Mouse (Mus musculus) ES-Bruce4 (cell line): Measurements from ENCODE around the gene Mbtps1. TPM values are rescaled to one million over a fixed set of nuclear protein-coding genes. Genes with fewer than 3 reads are reported as not detected.

Experiments
- H3K27ac ChIP-seq: 2 replicates; pipeline ENCODE4 v1.5.1; 2012; ENCODE audit warnings: low read length, inconsistent platforms; ENCODE audit not compliant: insufficient read depth
- H3K27me3 ChIP-seq: 2 replicates; pipeline ENCODE4 v1.6.1; 2012; ENCODE audit warnings: mild to moderate bottlenecking, low read length, inconsistent platforms; ENCODE audit not compliant: control insufficient read depth, poor library complexity, insufficient read depth, severe bottlenecking
- H3K36me3 ChIP-seq: 2 replicates; pipeline ENCODE4 v1.6.1; 2012; ENCODE audit warnings: inconsistent platforms, mild to moderate bottlenecking, low read length, moderate library complexity; ENCODE audit not compliant: control insufficient read depth, poor library complexity, insufficient read depth, severe bottlenecking
- H3K4me1 ChIP-seq: one replicate; pipeline ENCODE4 v1.8.1; 2011; ENCODE audit warnings: low read length; ENCODE audit not compliant: control insufficient read depth, insufficient read depth
- H3K4me3 ChIP-seq: 2 replicates; pipeline ENCODE4 v1.5.1; 2011; ENCODE audit warnings: low read depth, mild to moderate bottlenecking, low read length
- H3K9ac ChIP-seq: 2 replicates; pipeline ENCODE4 v1.6.1; 2012; ENCODE audit warnings: low read depth, mild to moderate bottlenecking, inconsistent platforms; ENCODE audit not compliant: poor library complexity, severe bottlenecking
- H3K9me3 ChIP-seq: replicated peaks from 2 replicates; pipeline ENCODE4 v1.6.1; 2012; ENCODE audit warnings: mild to moderate bottlenecking, low read length, inconsistent platforms; ENCODE audit not compliant: control insufficient read depth, poor library complexity, insufficient read depth, severe bottlenecking
- CTCF ChIP-seq: IDR thresholded peaks from one replicate; pipeline ENCODE4 v1.8.1; 2011; ENCODE audit warnings: low read depth, low read length
- EP300 ChIP-seq: IDR thresholded peaks from 2 replicates; pipeline ENCODE4 v1.6.1; 2011; ENCODE audit warnings: low read depth, low read length; ENCODE audit not compliant: insufficient read depth
- POLR2A ChIP-seq: IDR thresholded peaks from one replicate; pipeline ENCODE4 v1.8.1; 2011; ENCODE audit warnings: low read length; ENCODE audit not compliant: insufficient read depth
- polyA plus RNA-seq: library from polyadenylated mRNA; stranded (reverse); fragments of >200 nt; gene quantifications from 2 replicates; pipeline ENCODE4 v1.2.4, GENCODE M21; 2011; ENCODE audit warnings: low read depth; ENCODE audit not compliant: missing spikeins, insufficient read depth, insufficient read length

Gene Mbtps1
- polyA plus RNA-seq, 1 experiment, result 118 TPM

GRCm38 (mm10) chr8:119466105-119466504 is 92.4 kb downstream of the Mbtps1 start:
- H3K9me3 ChIP-seq, result no peaks in the 10 kb centered on the region
- 0 out of 2 replicates have a peak overlapping the region, but pooled peaks have one; percentile 3 for H3K4me3 ChIP-seq
- H3K4me1 ChIP-seq, result no peaks in the 10 kb centered on the region
- no peaks in the 10 kb centered on the region for H3K27me3 ChIP-seq
- H3K36me3 ChIP-seq, result no peaks in the 10 kb centered on the region
- H3K9ac ChIP-seq, result no peak overlapping the region
- no peak overlapping the region for H3K27ac ChIP-seq
- TF ChIP-seq POLR2A (no peak), EP300 (no peak)

DNA sequence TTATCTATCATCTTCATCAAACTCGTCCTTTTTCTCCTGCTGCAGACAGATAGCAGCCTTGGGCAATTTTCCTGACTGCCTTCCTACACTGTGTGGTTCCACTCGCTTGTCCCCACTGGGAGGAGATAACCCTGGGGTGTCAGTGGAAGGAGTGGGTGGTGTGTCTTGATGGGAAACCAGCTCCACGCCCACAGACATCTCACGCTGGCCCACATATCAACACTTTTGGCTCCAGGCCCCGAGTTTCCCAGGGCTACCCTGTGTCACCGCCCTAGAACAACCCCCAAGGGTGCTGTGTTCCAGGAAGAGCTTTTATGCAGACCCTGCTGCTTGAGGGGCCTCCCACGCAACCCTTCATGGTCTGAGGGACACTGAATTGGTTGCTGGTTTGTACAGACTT is 94.8 kb downstream of the Mbtps1 start:
- no peak overlapping the region for H3K9ac ChIP-seq
- H3K27me3 ChIP-seq, result no peaks in the 10 kb centered on the region
- no peaks in the 10 kb centered on the region for H3K4me1 ChIP-seq
- no peak overlapping the region for H3K27ac ChIP-seq
- H3K4me3 ChIP-seq, result no peak overlapping the region
- TF ChIP-seq EP300 (no peak), CTCF (no peak), POLR2A (no peak)
- H3K9me3 ChIP-seq, result no peaks in the 10 kb centered on the region
- no peaks in the 10 kb centered on the region for H3K36me3 ChIP-seq

DNA sequence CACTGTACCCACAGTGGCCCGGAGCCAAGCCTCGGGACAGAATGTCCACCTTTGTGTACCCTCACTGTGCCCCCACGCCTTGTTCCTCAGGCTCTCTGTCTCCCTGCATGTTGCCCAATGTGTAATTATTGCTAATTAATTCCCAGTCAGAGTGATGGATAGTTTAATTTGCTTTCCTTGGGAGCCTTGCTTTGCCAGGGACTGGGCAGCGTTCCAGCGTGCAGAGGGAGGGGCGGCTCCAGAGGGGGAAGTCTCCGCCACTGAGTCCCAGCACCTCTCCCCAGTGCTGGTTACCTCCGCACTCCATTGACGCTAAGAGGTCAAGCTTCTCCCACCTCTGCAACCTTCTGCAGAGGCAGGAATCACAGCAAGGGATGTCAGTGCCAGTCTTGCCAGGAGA is 97.2 kb downstream of the Mbtps1 start:
- Histone ChIP-seq H3K27me3 (no peaks in the 10 kb centered on the region), H3K4me3 (no peak overlapping the region), H3K27ac (no peak overlapping the region), H3K36me3 (no peaks in the 10 kb centered on the region), H3K4me1 (no peaks in the 10 kb centered on the region), H3K9ac (no peak overlapping the region), H3K9me3 (no peaks in the 10 kb centered on the region)
- TF ChIP-seq EP300 (no peak), CTCF (no peak), POLR2A (no peak)

DNA sequence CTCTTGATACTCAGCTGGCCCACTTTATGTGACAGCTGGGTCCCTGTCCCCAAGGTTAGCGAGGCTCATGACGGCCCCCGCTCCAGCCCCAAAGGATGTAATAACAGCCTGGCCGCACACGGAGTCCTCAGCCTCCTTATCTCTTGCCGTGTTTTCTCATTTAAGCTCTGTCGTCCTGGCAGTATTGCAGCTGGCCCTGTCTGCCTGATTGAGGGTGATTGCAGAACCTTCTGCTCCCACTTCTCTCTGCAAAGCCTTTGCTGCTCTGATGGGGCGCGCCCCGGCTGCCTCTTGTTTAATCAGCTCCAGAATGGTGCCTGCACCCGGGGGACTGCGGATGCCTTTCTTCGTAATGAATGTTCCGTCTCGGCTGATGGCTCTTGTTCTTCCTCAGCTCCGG is 98.8 kb downstream of the Mbtps1 start:
- TF ChIP-seq EP300, result no peak
- no peak for TF ChIP-seq POLR2A
- TF ChIP-seq CTCF, result no peak
- Histone ChIP-seq H3K9me3 (no peaks in the 10 kb centered on the region), H3K27ac (no peak overlapping the region), H3K9ac (no peak overlapping the region), H3K4me1 (no peaks in the 10 kb centered on the region), H3K4me3 (no peak overlapping the region), H3K36me3 (no peaks in the 10 kb centered on the region), H3K27me3 (no peaks in the 10 kb centered on the region)

Other genes starting within 250 kb of the Mbtps1 start
- 140 and 152 TPM in 2 replicates for gene Hsbp1, start 214.2 kb downstream of the Mbtps1 start, polyA plus RNA-seq
- gene Mlycd, start 163.9 kb downstream of the Mbtps1 start, polyA plus RNA-seq, result 6.9 and 7.4 TPM in 2 replicates
- not detected in 2 replicates for gene Osgin1, start 124.6 kb downstream of the Mbtps1 start, polyA plus RNA-seq
- 3.8 and 4.3 TPM in 2 replicates for gene Necab2, start 112.0 kb downstream of the Mbtps1 start, polyA plus RNA-seq
- gene Slc38a8, start 57.0 kb downstream of the Mbtps1 start, polyA plus RNA-seq, result not detected in 2 replicates
- gene Hsdl1, start 16.4 kb upstream of the Mbtps1 start, polyA plus RNA-seq, result 19.2 and 20.6 TPM in 2 replicates
- 0.28 TPM in 1 of 2 replicates, not detected in the other for gene Dnaaf1, start 16.5 kb upstream of the Mbtps1 start, polyA plus RNA-seq
- gene Taf1c, start 46.5 kb upstream of the Mbtps1 start, polyA plus RNA-seq, result 7.3 and 7.5 TPM in 2 replicates
- 1.7 and 2.0 TPM in 2 replicates for gene Adad2, start 54.0 kb upstream of the Mbtps1 start, polyA plus RNA-seq
- not detected in 2 replicates for gene Kcng4, start 76.9 kb upstream of the Mbtps1 start, polyA plus RNA-seq
- not detected in 2 replicates for gene Wfdc1, start 107.6 kb upstream of the Mbtps1 start, polyA plus RNA-seq
- 2.8 and 3.4 TPM in 2 replicates for gene Atp2c2, start 141.3 kb upstream of the Mbtps1 start, polyA plus RNA-seq
- 12.7 and 15.5 TPM in 2 replicates for gene Tldc1, start 219.7 kb upstream of the Mbtps1 start, polyA plus RNA-seq